Mouse (Mus musculus) forelimb bud, embryonic 11.5 days (tissue): ENCODE results near the gene Kank4.
"Not testable (repeated sequence)": the region's sequence is repeated elsewhere in the genome, so short reads cannot be mapped to it uniquely, and the experiment has no call there.

Source experiments
- DNase-seq: peaks from one replicate; pipeline ENCODE4 v3.0.0-alpha.2; 2012; ENCODE audit warnings: low read depth, low spot score

Gene Kank4

GRCm38 (mm10) chr4:98831726-98832125 lies 14.4 kb upstream of the Kank4 start:
- DNase-seq: no peak

- DNase-seq: no peak
These were observed 9.4 kb upstream of the Kank4 start for GRCm38 (mm10) chr4:98826701-98827100.

GRCm38 (mm10) chr4:98823740-98824139 lies 6.4 kb upstream of the Kank4 start, which contains the start of gene I0C0044D17Rik:
I0C0044D17Rik (minus strand) TSS chr4:98823840.
- DNase-seq: not testable (repeated sequence)

GRCm38 (mm10) chr4:98823047-98823446 lies 5.7 kb upstream of the Kank4 start:
- no peak for DNase-seq

GRCm38 (mm10) chr4:98822478-98822877 lies 5.1 kb upstream of the Kank4 start:
- no peak for DNase-seq

- DNase-seq: no peak
These were observed 1.9 kb upstream of the Kank4 start for GRCm38 (mm10) chr4:98819216-98819755.

- no peak for DNase-seq
These were observed 542 bp downstream of the Kank4 start for GRCm38 (mm10) chr4:98816807-98817183.

GRCm38 (mm10) chr4:98806306-98806705 lies 11.0 kb downstream of the Kank4 start:
- DNase-seq: no peak

- no peak for DNase-seq
These were observed 11.9 kb downstream of the Kank4 start for GRCm38 (mm10) chr4:98805291-98806048.

GRCm38 (mm10) chr4:98804476-98805134 lies 12.7 kb downstream of the Kank4 start:
- DNase-seq: peak; percentile 67

GRCm38 (mm10) chr4:98801775-98802174 lies 15.6 kb downstream of the Kank4 start:
- DNase-seq: no peak

GRCm38 (mm10) chr4:98800824-98801223 lies 16.5 kb downstream of the Kank4 start:
- no peak for DNase-seq

GRCm38 (mm10) chr4:98796591-98797341 lies 20.6 kb downstream of the Kank4 start:
- DNase-seq: no peak

- DNase-seq: no peak
These were observed 22.1 kb downstream of the Kank4 start for GRCm38 (mm10) chr4:98795241-98795640.

GRCm38 (mm10) chr4:98793486-98793885 lies 23.9 kb downstream of the Kank4 start:
- DNase-seq: no peak

GRCm38 (mm10) chr4:98790721-98791120 lies 26.6 kb downstream of the Kank4 start:
- DNase-seq: no peak

- DNase-seq: no peak
These were observed 27.5 kb downstream of the Kank4 start for GRCm38 (mm10) chr4:98789861-98790311.

GRCm38 (mm10) chr4:98789133-98789765 lies 28.1 kb downstream of the Kank4 start:
- no peak for DNase-seq

GRCm38 (mm10) chr4:98786281-98786680 lies 31.1 kb downstream of the Kank4 start:
- no peak for DNase-seq

- DNase-seq: no peak
These were observed 31.5 kb downstream of the Kank4 start for GRCm38 (mm10) chr4:98785851-98786250.

GRCm38 (mm10) chr4:98778219-98778618 lies 39.1 kb downstream of the Kank4 start:
- DNase-seq: no peak

GRCm38 (mm10) chr4:98777464-98777863 lies 39.9 kb downstream of the Kank4 start:
- no peak for DNase-seq
